Mouse (Mus musculus): Measurements from ENCODE around the gene Il17d. TPM values are rescaled to one million over a fixed set of nuclear protein-coding genes. Genes with fewer than 3 reads are reported as not detected.
A peak's percentile ranks its signal among the peaks of the same experiment; 100 is the strongest.

The Il17d gene
- polyA plus RNA-seq, 1 experiment: 1.5 TPM

DNA sequence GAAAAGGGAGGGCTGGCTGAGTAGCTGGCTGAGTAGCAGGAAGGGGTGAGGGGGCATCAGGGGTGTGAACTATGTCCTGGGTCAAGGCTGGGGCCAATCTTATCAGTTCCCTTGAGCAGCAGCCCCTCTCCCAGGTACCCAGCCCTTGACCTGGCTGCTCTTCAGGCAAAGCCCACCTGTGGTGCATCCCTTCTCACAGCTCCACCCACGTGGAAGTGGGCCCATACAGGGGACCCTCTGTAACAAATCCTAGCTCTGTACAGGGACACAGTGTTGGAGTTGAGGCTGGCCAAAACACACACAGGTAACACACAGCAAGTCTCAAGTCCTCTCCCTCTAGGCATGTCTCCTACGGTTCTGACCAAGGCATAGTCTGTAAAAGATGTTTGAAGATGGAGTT, 3.0 kb downstream of the Il17d start:
- H3K4me3 ChIP-seq (ENCODE audit: insufficient read depth, low read depth, low read length): no peak overlapping the region
- 72% methylated on average over 2 of the region's 2 CpGs for WGBS
- no peaks in the 10 kb centered on the region; the same call in 1 of the 2 replicates for H3K27me3 ChIP-seq (replicated peaks; ENCODE audit: control insufficient read depth, insufficient read depth, low read length)
- no peaks in the 10 kb centered on the region for H3K36me3 ChIP-seq (ENCODE audit: control insufficient read depth, insufficient read depth, low read length)
- no peaks in the 10 kb centered on the region for H3K4me1 ChIP-seq (ENCODE audit: control insufficient read depth, insufficient read depth, low read length)
- DNase-seq: no peak
- H3K27ac ChIP-seq (ENCODE audit: insufficient read depth, low read depth, low read length): no peak overlapping the region
- TF ChIP-seq CTCF (conservative IDR thresholded peaks at IDR 0.05; ENCODE audit: insufficient read depth, insufficient read length, low read depth, low read length) (no peak), POLR2A (IDR thresholded peaks at IDR 0.05; ENCODE audit: low read depth, low read length) (no peak)

DNA sequence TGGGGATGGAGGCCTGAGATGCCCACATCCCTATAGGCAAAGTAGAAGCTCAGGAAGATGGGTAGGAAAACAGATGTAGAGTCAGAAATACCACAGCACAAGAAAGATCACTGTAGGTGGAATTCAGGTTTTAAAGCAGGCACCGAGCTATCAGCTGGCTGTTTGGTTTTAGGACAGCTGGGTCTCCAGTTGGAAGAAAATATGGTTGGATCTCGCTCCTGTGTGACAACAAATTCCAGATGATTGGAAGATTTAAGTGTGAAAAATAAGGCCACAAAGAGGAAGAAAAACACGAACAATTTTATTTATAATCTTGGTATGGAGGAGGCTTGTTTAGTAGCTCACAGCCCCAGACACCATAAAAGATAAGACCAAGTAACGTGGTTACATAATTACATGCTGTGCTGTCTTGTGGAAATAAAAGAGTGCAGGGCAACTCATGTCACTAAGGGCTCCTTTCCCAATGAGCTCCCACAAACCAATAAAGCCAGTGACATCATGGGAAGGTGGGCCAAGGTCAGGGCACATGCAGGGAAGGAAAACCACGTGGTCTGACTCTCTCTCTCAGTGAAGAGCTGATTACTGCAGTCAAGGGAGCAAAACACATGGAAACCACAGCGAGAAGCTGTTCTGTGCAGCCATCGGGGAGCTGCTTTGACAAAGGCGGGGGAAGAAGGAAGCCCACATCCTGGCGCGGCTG, 4.7 kb downstream of the Il17d start:
- 61% methylated on average over 10 of the region's 10 CpGs for WGBS
- no peaks in the 10 kb centered on the region for H3K36me3 ChIP-seq (ENCODE audit: control insufficient read depth, insufficient read depth, low read length)
- DNase-seq: no peak

GRCm38 (mm10) chr14:57529786-57530515, 5.4 kb downstream of the Il17d start:
- no peaks in the 10 kb centered on the region for H3K36me3 ChIP-seq (ENCODE audit: control insufficient read depth, insufficient read depth, low read length)
- no peaks in the 10 kb centered on the region for H3K4me1 ChIP-seq (ENCODE audit: control insufficient read depth, insufficient read depth, low read length)
- no peak for DNase-seq
- H3K4me3 ChIP-seq (ENCODE audit: insufficient read depth, low read depth, low read length): no peak overlapping the region
- no peak for TF ChIP-seq CTCF (conservative IDR thresholded peaks at IDR 0.05; ENCODE audit: insufficient read depth, insufficient read length, low read depth, low read length)
- no peak for TF ChIP-seq POLR2A (IDR thresholded peaks at IDR 0.05; ENCODE audit: low read depth, low read length)
- no peaks in the 10 kb centered on the region; the same call in 1 of the 2 replicates for H3K27me3 ChIP-seq (replicated peaks; ENCODE audit: control insufficient read depth, insufficient read depth, low read length)
- WGBS: 80% methylated on average over 5 of the region's 5 CpGs
- no peak overlapping the region for H3K27ac ChIP-seq (ENCODE audit: insufficient read depth, low read depth, low read length)

More for the DNA sequence above, 4.7 kb downstream of the Il17d start:
- H3K27ac ChIP-seq (ENCODE audit: insufficient read depth, low read depth, low read length): no peak overlapping the region
- no peak for TF ChIP-seq POLR2A (IDR thresholded peaks at IDR 0.05; ENCODE audit: low read depth, low read length)
- TF ChIP-seq CTCF (conservative IDR thresholded peaks at IDR 0.05; ENCODE audit: insufficient read depth, insufficient read length, low read depth, low read length): no peak
- H3K4me1 ChIP-seq (ENCODE audit: control insufficient read depth, insufficient read depth, low read length): no peaks in the 10 kb centered on the region
- no peaks in the 10 kb centered on the region; the same call in 1 of the 2 replicates for H3K27me3 ChIP-seq (replicated peaks; ENCODE audit: control insufficient read depth, insufficient read depth, low read length)
- no peak overlapping the region for H3K4me3 ChIP-seq (ENCODE audit: insufficient read depth, low read depth, low read length)

DNA sequence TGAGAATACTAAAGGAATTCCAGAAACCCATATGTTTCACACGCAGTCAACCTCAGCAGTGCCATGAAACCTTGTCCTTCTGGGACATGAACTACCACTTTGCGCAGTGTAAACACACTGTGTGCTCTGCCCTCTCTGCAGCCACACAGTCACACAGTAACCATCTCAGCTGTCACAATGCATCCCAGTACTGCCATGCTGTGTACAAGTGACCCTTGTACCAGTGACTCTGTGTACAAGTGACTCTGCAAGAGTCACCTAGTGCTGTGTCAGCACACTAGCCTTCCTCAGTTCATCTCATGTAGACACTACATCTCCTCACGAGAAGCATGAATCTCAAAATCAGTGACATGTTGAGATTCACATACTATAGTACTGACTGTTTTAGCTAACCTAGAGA, 8.0 kb downstream of the Il17d start:
- DNase-seq: no peak
- Histone ChIP-seq H3K36me3 (ENCODE audit: control insufficient read depth, insufficient read depth, low read length) (no peaks in the 10 kb centered on the region), H3K4me1 (ENCODE audit: control insufficient read depth, insufficient read depth, low read length) (no peaks in the 10 kb centered on the region; the same call in 1 of the 2 replicates), H3K4me3 (ENCODE audit: insufficient read depth, low read depth, low read length) (no peak overlapping the region), H3K27ac (ENCODE audit: insufficient read depth, low read depth, low read length) (no peak overlapping the region), H3K27me3 (replicated peaks; ENCODE audit: control insufficient read depth, insufficient read depth, low read length) (no peaks in the 10 kb centered on the region)
- 92% methylated on average over 3 of the region's 3 CpGs for WGBS
- TF ChIP-seq POLR2A (IDR thresholded peaks at IDR 0.05; ENCODE audit: low read depth, low read length) (no peak), CTCF (conservative IDR thresholded peaks at IDR 0.05; ENCODE audit: insufficient read depth, insufficient read length, low read depth, low read length) (no peak)

DNA sequence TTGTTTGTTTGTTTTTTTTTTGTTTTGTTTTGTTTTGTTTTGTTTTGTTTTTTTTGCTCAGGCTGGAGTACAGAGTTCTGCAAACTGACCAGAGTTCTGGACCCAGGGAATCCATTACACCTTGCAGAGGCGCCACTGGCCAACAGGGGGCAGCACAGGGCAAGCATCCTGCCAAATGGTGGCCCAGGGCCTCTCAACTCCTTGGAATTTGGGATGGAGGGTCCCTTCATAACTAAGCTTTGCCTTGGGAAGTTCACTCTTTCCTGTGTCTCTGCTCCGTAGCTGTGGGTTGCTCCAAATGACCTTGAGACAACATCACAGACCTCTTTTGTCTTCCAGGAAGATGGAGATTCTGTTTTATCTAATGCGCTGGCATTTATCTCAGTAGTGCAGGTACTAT, 8.6 kb downstream of the Il17d start:
- DNase-seq: peak; percentile 54
- no peaks in the 10 kb centered on the region for H3K36me3 ChIP-seq (ENCODE audit: control insufficient read depth, insufficient read depth, low read length)
- TF ChIP-seq POLR2A (IDR thresholded peaks at IDR 0.05; ENCODE audit: low read depth, low read length): no peak
- TF ChIP-seq CTCF (conservative IDR thresholded peaks at IDR 0.05; ENCODE audit: insufficient read depth, insufficient read length, low read depth, low read length): peak; percentile 77
- no peak overlapping the region for H3K4me3 ChIP-seq (ENCODE audit: insufficient read depth, low read depth, low read length)
- 55% methylated on average over 3 of the region's 3 CpGs for WGBS
- H3K27ac ChIP-seq (ENCODE audit: insufficient read depth, low read depth, low read length): no peak overlapping the region
- H3K27me3 ChIP-seq (replicated peaks; ENCODE audit: control insufficient read depth, insufficient read depth, low read length): no peaks in the 10 kb centered on the region
- no peaks in the 10 kb centered on the region; the same call in 1 of the 2 replicates for H3K4me1 ChIP-seq (ENCODE audit: control insufficient read depth, insufficient read depth, low read length)

- Histone ChIP-seq H3K27ac (ENCODE audit: insufficient read depth, low read depth, low read length) (no peak overlapping the region), H3K4me1 (ENCODE audit: control insufficient read depth, insufficient read depth, low read length) (no peaks in the 10 kb centered on the region; the same call in 1 of the 2 replicates)
- 65% methylated on average over 11 of the region's 11 CpGs for WGBS
Measured at GRCm38 (mm10) chr14:57533841-57534240, 9.3 kb downstream of the Il17d start.

DNA sequence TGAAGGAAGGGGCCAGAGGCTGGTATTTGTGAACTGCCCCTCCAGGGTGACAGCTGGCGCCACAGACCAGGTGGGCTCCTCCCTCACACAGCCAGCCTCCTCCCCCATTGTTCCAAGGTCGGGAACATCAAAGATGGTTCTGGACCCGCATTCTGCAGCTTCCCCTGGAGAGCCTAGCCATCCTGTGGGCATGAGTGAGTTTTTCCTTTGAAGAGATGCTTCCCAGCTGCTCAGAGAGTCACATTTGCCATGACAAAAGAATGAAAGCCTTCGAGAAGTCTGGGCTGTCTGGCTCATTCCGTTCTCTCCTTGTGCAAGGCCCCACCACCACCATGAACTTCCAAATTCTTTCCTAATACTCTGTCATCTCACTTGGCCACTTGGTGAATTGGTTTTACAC, 9.8 kb downstream of the Il17d start:
- WGBS: 58% methylated on average over 5 of the region's 5 CpGs
- TF ChIP-seq POLR2A (IDR thresholded peaks at IDR 0.05; ENCODE audit: low read depth, low read length) (no peak), CTCF (conservative IDR thresholded peaks at IDR 0.05; ENCODE audit: insufficient read depth, insufficient read length, low read depth, low read length) (no peak)
- no peaks in the 10 kb centered on the region for H3K27me3 ChIP-seq (replicated peaks; ENCODE audit: control insufficient read depth, insufficient read depth, low read length)
- no peaks in the 10 kb centered on the region; the same call in 1 of the 2 replicates for H3K4me1 ChIP-seq (ENCODE audit: control insufficient read depth, insufficient read depth, low read length)
- H3K4me3 ChIP-seq (ENCODE audit: insufficient read depth, low read depth, low read length): no peak overlapping the region
- H3K27ac ChIP-seq (ENCODE audit: insufficient read depth, low read depth, low read length): no peak overlapping the region
- H3K36me3 ChIP-seq (ENCODE audit: control insufficient read depth, insufficient read depth, low read length): no peaks in the 10 kb centered on the region
- no peak for DNase-seq

More at GRCm38 (mm10) chr14:57533841-57534240, 9.3 kb downstream of the Il17d start:
- H3K36me3 ChIP-seq (ENCODE audit: control insufficient read depth, insufficient read depth, low read length): no peaks in the 10 kb centered on the region
- H3K4me3 ChIP-seq (ENCODE audit: insufficient read depth, low read depth, low read length): no peak overlapping the region
- TF ChIP-seq POLR2A (IDR thresholded peaks at IDR 0.05; ENCODE audit: low read depth, low read length) (no peak), CTCF (conservative IDR thresholded peaks at IDR 0.05; ENCODE audit: insufficient read depth, insufficient read length, low read depth, low read length) (no peak)
- H3K27me3 ChIP-seq (replicated peaks; ENCODE audit: control insufficient read depth, insufficient read depth, low read length): no peaks in the 10 kb centered on the region
- no peak for DNase-seq

Measured in kidney, adult 2 months (tissue).